Mouse (Mus musculus) hindbrain, embryonic 11.5 days (tissue): Measurements from ENCODE around the gene Itgad. TPM values are rescaled to one million over a fixed set of nuclear protein-coding genes. Genes with fewer than 3 reads are reported as not detected.

ENCODE experiments used
- ATAC-seq: fragments of 200-750 bp; cut with Nextera tagmentation; 2 replicates; pipeline ENCODE4 v1.8.0; 2017; ENCODE audit warnings: mild to moderate bottlenecking, moderate TSS enrichment, moderate library complexity; ENCODE audit not compliant: low FRiP score
- DNase-seq: peaks from one replicate; pipeline ENCODE4 v3.0.0-alpha.2; 2015; ENCODE audit warnings: low spot score
- H3K27ac ChIP-seq: fragments of 300-500 bp; sonication (generic); 2 replicates; pipeline ENCODE4 v1.5.1; 2014; ENCODE audit warnings: mild to moderate bottlenecking, low read depth, low read length
- H3K27me3 ChIP-seq: fragments of 300-500 bp; sonication (generic); 2 replicates; pipeline ENCODE4 v1.6.1; 2014; ENCODE audit warnings: mild to moderate bottlenecking, low read length, moderate library complexity, mixed read lengths; ENCODE audit not compliant: control insufficient read depth, insufficient read depth
- H3K36me3 ChIP-seq: fragments of 300-500 bp; sonication (generic); 2 replicates; pipeline ENCODE4 v1.6.1; 2014; ENCODE audit warnings: mild to moderate bottlenecking, low read length, moderate library complexity, mixed read lengths; ENCODE audit not compliant: control insufficient read depth, insufficient read depth
- H3K4me1 ChIP-seq: fragments of 300-500 bp; sonication (generic); replicated peaks from 2 replicates; pipeline ENCODE4 v1.6.1; 2014; ENCODE audit warnings: low read length, mixed read lengths; ENCODE audit not compliant: control insufficient read depth, insufficient read depth
- H3K4me2 ChIP-seq: fragments of 300-500 bp; sonication (generic); replicated peaks from 2 replicates; pipeline ENCODE4 v1.6.1; 2014; ENCODE audit warnings: mild to moderate bottlenecking, low read depth, low read length
- H3K4me3 ChIP-seq: fragments of 300-500 bp; sonication (generic); 2 replicates; pipeline ENCODE4 v1.5.1; 2014; ENCODE audit warnings: low read depth, low read length
- H3K9ac ChIP-seq: fragments of 300-500 bp; sonication (generic); 2 replicates; pipeline ENCODE4 v1.6.1; 2014; ENCODE audit warnings: low read depth, low read length
- H3K9me3 ChIP-seq: fragments of 300-500 bp; sonication (generic); 2 replicates; pipeline ENCODE4 v1.6.1; 2016; ENCODE audit warnings: low read length; ENCODE audit not compliant: control insufficient read depth
- WGBS: fragments of 180-500 bp; shearing (Covaris S2); extraction: QIAGEN DNeasy Blood & Tissue Kit; methylation state at CpG from one replicate; pipeline ENCODE4 v1.1.7; 2014; 5-methylcytosine and 5-hydroxymethylcytosine counted together
- polyA plus RNA-seq: library from polyadenylated mRNA; unstranded; fragments of >200 nt; fragmentation: Nextera tagmentation; extraction: Ambion mirVana; gene quantifications from 2 replicates; pipeline ENCODE4 v1.2.1, GENCODE M21; 2014

The Itgad gene
- not detected in 2 replicates for polyA plus RNA-seq

GRCm38 (mm10) chr7:128154076-128154475 is at the start of gene Itgad:
Gene Itgad, plus strand, starts transcription at chr7:128154376.
- Histone ChIP-seq H3K9ac (no peak within 1 kb of the TSS), H3K9me3 (no peaks in the 10 kb centered on the region), H3K27ac (no peak within 1 kb of the TSS), H3K36me3 (no peaks in the 10 kb centered on the region), H3K27me3 (no peaks in the 10 kb centered on the region), H3K4me2 (no peak within 1 kb of the TSS), H3K4me1 (no peaks in the 10 kb centered on the region), H3K4me3 (no peak within 1 kb of the TSS)
- 93% methylated on average over 21 of the region's 21 CpGs for WGBS
- ATAC-seq (no peak), DNase-seq (no peak)

DNA sequence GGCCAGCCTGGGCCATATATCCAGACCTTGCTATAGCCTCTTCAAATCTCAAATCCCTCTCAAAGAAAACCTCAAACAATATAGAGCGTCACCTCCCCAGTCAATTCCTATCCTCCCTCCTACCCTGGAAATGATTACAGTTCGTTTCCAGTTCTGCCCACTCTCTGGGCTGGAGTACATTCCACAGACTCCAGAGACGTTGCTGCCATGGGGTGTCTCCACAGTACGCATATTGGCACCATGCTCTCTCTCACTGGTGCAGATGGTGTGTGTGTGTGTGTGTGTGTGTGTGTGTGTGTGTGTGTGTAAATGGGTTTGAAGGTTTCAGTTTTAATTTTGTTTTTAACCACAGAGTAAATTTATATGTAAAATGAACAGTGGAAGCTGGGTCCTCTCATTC is 48.9 kb upstream of the Itgad start:
- H3K4me1 ChIP-seq: no peaks in the 10 kb centered on the region
- no peak for ATAC-seq
- no peak for DNase-seq
- no peaks in the 10 kb centered on the region for H3K9me3 ChIP-seq
- WGBS: 74% methylated on average over 4 of the region's 4 CpGs
- H3K36me3 ChIP-seq: no peaks in the 10 kb centered on the region
- H3K4me2 ChIP-seq: no peak overlapping the region
- no peaks in the 10 kb centered on the region for H3K27me3 ChIP-seq
- H3K9ac ChIP-seq: no peak overlapping the region
- no peak overlapping the region for H3K27ac ChIP-seq
- H3K4me3 ChIP-seq: no peak overlapping the region

GRCm38 (mm10) chr7:128107462-128107861 is 46.7 kb upstream of the Itgad start:
- no peak overlapping the region for H3K9ac ChIP-seq
- no peak overlapping the region for H3K4me2 ChIP-seq
- H3K4me3 ChIP-seq: no peak overlapping the region
- ATAC-seq (no peak), DNase-seq (no peak)
- 91% methylated on average over 7 of the region's 7 CpGs for WGBS
- H3K27ac ChIP-seq: no peak overlapping the region
- no peaks in the 10 kb centered on the region for H3K27me3 ChIP-seq
- no peaks in the 10 kb centered on the region for H3K36me3 ChIP-seq
- H3K9me3 ChIP-seq: no peaks in the 10 kb centered on the region
- no peaks in the 10 kb centered on the region for H3K4me1 ChIP-seq

DNA sequence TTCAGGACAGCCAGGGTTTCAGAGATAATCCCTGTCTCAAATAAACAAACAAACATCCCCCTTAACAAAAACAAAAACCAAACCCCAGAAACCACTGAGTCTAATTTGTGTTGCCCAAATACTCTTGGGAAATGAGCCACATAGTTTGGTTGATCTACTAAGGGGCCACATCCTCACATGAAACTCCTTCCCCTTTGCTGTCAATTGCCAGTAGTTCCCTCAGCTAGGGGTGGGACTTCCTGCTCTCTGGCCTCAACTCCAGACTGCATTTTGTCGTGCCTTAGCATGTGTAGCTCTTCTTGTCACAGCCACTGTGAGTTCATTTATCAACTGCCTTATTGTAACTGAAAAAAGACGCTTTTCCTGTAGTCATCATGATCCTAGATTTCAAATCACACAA is 43.9 kb upstream of the Itgad start:
- H3K4me1 ChIP-seq: no peaks in the 10 kb centered on the region
- no peaks in the 10 kb centered on the region for H3K9me3 ChIP-seq
- no peak overlapping the region for H3K4me2 ChIP-seq
- no peak overlapping the region for H3K4me3 ChIP-seq
- no peaks in the 10 kb centered on the region for H3K36me3 ChIP-seq
- no peaks in the 10 kb centered on the region for H3K27me3 ChIP-seq
- ATAC-seq: no peak
- no peak for DNase-seq
- no peak overlapping the region for H3K27ac ChIP-seq
- no peak overlapping the region for H3K9ac ChIP-seq
- 56% methylated on average over 2 of the region's 2 CpGs for WGBS

- ATAC-seq: no peak
- DNase-seq: no peak
- H3K27ac ChIP-seq: no peak overlapping the region
- 90% methylated on average over 11 of the region's 11 CpGs for WGBS
- no peaks in the 10 kb centered on the region for H3K27me3 ChIP-seq
- no peaks in the 10 kb centered on the region for H3K9me3 ChIP-seq
- H3K4me2 ChIP-seq: no peak overlapping the region
- H3K36me3 ChIP-seq: no peaks in the 10 kb centered on the region
- H3K9ac ChIP-seq: no peak overlapping the region
- no peaks in the 10 kb centered on the region for H3K4me1 ChIP-seq
- H3K4me3 ChIP-seq: no peak overlapping the region
These were observed 42.0 kb upstream of the Itgad start for GRCm38 (mm10) chr7:128112131-128112530.

GRCm38 (mm10) chr7:128114371-128115105 is 39.6 kb upstream of the Itgad start:
- 89% methylated on average over 11 of the region's 11 CpGs for WGBS
- Histone ChIP-seq H3K36me3 (no peaks in the 10 kb centered on the region), H3K9ac (no peak overlapping the region), H3K4me1 (no peaks in the 10 kb centered on the region), H3K4me3 (no peak overlapping the region), H3K27me3 (no peaks in the 10 kb centered on the region), H3K27ac (no peak overlapping the region), H3K9me3 (no peaks in the 10 kb centered on the region), H3K4me2 (no peak overlapping the region)
- ATAC-seq: no peak
- no peak for DNase-seq

GRCm38 (mm10) chr7:128115211-128115958 is 38.8 kb upstream of the Itgad start:
- H3K4me1 ChIP-seq: no peaks in the 10 kb centered on the region
- no peak overlapping the region for H3K27ac ChIP-seq
- H3K9me3 ChIP-seq: no peaks in the 10 kb centered on the region
- no peak for ATAC-seq
- no peaks in the 10 kb centered on the region for H3K27me3 ChIP-seq
- no peaks in the 10 kb centered on the region for H3K36me3 ChIP-seq
- H3K4me2 ChIP-seq: no peak overlapping the region
- no peak overlapping the region for H3K4me3 ChIP-seq
- no peak for DNase-seq
- WGBS: 73% methylated on average over 5 of the region's 5 CpGs
- H3K9ac ChIP-seq: no peak overlapping the region

- no peaks in the 10 kb centered on the region for H3K4me1 ChIP-seq
- no peaks in the 10 kb centered on the region for H3K36me3 ChIP-seq
- no peak overlapping the region for H3K9ac ChIP-seq
- 88% methylated on average over 5 of the region's 5 CpGs for WGBS
- H3K27ac ChIP-seq: no peak overlapping the region
- no peak overlapping the region for H3K4me3 ChIP-seq
- H3K27me3 ChIP-seq: no peaks in the 10 kb centered on the region
- no peak for DNase-seq
- H3K9me3 ChIP-seq: no peaks in the 10 kb centered on the region
- H3K4me2 ChIP-seq: no peak overlapping the region
- no peak for ATAC-seq
These were observed 37.8 kb upstream of the Itgad start for GRCm38 (mm10) chr7:128116396-128116795.
